Mouse (Mus musculus): ENCODE measurements around the gene 1190005I06Rik. TPM values are rescaled to one million over a fixed set of nuclear protein-coding genes. Genes with fewer than 3 reads are reported as not detected.

The 1190005I06Rik gene
- polyA plus RNA-seq, 1 experiment from 2014 or later = 2.3 TPM

DNA sequence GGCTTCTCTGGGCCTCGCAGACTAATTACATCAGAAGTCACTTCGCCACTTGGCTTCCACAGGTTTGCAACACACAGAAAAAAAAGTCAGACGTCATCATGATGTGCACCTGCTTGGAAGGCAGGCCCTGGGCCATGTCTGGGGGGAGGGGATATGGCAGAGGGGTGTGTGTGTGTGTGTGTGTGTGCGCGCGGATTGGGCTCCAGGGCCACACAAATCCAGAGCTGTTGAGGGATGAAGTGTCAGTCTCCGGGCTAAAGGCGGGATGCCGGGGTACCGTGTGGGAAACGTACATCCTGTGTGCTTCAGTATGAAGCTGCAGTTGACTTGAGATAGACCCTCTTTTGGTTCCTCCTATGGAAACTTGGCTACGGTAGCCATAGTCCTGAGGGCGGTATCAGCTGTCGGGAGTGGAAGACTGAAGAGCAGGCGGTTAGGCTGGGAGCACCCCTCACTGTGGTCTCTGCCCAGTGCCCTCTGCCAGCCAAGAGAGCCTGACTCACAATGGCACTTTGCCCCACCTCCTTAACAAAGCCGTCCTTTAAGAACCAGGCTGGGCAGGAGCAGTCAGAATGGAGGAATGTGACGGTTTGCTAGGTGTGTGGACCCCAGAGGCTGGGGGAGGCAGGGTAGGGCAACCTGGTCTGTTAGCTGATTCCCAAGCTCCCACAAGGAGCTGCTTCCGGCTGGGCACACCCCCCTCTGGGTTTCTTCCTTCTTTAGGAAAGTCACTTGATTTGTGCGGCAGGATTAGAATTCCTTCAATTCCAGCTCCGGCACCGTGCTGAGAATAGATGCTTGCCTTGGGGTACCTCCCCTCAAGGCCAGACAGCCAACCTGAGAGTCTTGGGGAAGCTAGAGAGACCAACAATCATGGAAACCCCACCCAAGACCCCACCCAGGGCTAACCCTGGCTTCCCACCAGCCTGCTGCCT lies 15.7 kb downstream of the 1190005I06Rik start:
- Histone ChIP-seq H3K36me3 (ENCODE audit: control insufficient read depth, insufficient read depth, low read length) (no peaks in the 10 kb centered on the region), H3K4me1 (replicated peaks; ENCODE audit: control insufficient read depth, insufficient read depth, low read length) (peaks cover 9% of the 10 kb centered on the region; the same call in 1 of the 2 replicates), H3K27ac (ENCODE audit: low read depth, low read length) (no peak overlapping the region), H3K4me2 (ENCODE audit: low read depth, low read length, severe bottlenecking) (no peak overlapping the region), H3K27me3 (ENCODE audit: control insufficient read depth, insufficient read depth, low read length) (peaks cover 23% of the 10 kb centered on the region), H3K9ac (ENCODE audit: low read length) (no peak overlapping the region), H3K9me3 (ENCODE audit: control insufficient read depth, low read length) (no peaks in the 10 kb centered on the region), H3K4me3 (ENCODE audit: low read depth, low read length) (no peak overlapping the region)
- ATAC-seq (replicated peaks; ENCODE audit: low FRiP score) (no peak), DNase-seq (ENCODE audit: low spot score) (no peak)
- 73% methylated on average over 21 of the region's 21 CpGs for WGBS

DNA sequence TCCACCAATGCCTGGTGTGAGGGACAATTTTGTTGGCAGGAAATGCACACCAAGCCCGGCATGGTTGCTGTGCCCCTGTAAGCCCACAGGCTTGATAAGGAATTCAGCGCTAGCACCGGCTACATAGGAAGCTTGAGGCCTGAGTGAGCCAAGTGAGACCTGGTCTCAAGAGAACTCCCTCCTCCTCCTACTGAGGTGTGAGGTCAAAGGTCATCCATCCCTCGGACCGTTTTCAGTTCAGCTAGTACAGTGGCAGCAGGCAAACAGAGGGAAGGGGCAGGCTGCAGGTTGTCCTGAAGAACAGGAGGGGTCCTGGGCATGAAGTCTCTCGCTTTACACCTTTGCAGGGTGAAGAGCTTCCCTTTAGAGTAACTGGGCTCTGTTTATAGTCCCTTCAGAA lies 16.6 kb downstream of the 1190005I06Rik start:
- Histone ChIP-seq H3K36me3 (ENCODE audit: control insufficient read depth, insufficient read depth, low read length) (no peaks in the 10 kb centered on the region), H3K27ac (ENCODE audit: low read depth, low read length) (no peak overlapping the region), H3K4me3 (ENCODE audit: low read depth, low read length) (no peak overlapping the region), H3K9ac (ENCODE audit: low read length) (no peak overlapping the region), H3K27me3 (ENCODE audit: control insufficient read depth, insufficient read depth, low read length) (peaks cover 23% of the 10 kb centered on the region), H3K4me1 (replicated peaks; ENCODE audit: control insufficient read depth, insufficient read depth, low read length) (peaks cover 9% of the 10 kb centered on the region; the same call in 1 of the 2 replicates), H3K9me3 (ENCODE audit: control insufficient read depth, low read length) (no peaks in the 10 kb centered on the region), H3K4me2 (ENCODE audit: low read depth, low read length, severe bottlenecking) (no peak overlapping the region)
- DNase-seq (ENCODE audit: low spot score) = no peak
- ATAC-seq (replicated peaks; ENCODE audit: low FRiP score) = no peak
- 53% methylated on average over 6 of the region's 6 CpGs for WGBS

DNA sequence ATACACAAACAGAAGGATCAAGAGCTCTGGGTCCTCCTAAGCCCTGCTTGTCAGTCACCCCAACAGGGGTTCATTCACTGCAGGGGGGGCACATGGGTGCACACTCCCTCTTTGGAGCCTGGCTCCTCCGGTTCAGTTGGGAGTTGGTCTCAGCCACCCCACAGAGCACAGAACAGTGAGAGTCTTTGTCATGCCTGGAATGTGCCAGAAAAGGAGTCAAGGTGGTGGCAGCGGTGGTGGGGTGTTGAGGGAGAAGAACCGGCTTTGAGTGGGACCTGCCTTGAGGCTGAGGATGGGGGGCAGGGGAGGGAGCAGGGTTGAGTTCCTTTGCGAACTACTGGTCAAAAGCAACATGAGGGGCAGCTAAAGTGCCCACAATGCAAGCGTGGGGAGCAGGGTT lies 17.4 kb downstream of the 1190005I06Rik start:
- peaks cover 9% of the 10 kb centered on the region; the same call in 1 of the 2 replicates for H3K4me1 ChIP-seq (replicated peaks; ENCODE audit: control insufficient read depth, insufficient read depth, low read length)
- DNase-seq (ENCODE audit: low spot score) (no peak), ATAC-seq (replicated peaks; ENCODE audit: low FRiP score) (no peak)
- H3K9ac ChIP-seq (ENCODE audit: low read length) = no peak overlapping the region
- H3K9me3 ChIP-seq (ENCODE audit: control insufficient read depth, low read length) = no peaks in the 10 kb centered on the region
- 33% methylated on average over 5 of the region's 5 CpGs for WGBS
- H3K36me3 ChIP-seq (ENCODE audit: control insufficient read depth, insufficient read depth, low read length) = no peaks in the 10 kb centered on the region
- no peak overlapping the region for H3K4me2 ChIP-seq (ENCODE audit: low read depth, low read length, severe bottlenecking)
- H3K27ac ChIP-seq (ENCODE audit: low read depth, low read length) = no peak overlapping the region
- no peak overlapping the region for H3K4me3 ChIP-seq (ENCODE audit: low read depth, low read length)
- H3K27me3 ChIP-seq (ENCODE audit: control insufficient read depth, insufficient read depth, low read length) = peaks cover 20% of the 10 kb centered on the region

DNA sequence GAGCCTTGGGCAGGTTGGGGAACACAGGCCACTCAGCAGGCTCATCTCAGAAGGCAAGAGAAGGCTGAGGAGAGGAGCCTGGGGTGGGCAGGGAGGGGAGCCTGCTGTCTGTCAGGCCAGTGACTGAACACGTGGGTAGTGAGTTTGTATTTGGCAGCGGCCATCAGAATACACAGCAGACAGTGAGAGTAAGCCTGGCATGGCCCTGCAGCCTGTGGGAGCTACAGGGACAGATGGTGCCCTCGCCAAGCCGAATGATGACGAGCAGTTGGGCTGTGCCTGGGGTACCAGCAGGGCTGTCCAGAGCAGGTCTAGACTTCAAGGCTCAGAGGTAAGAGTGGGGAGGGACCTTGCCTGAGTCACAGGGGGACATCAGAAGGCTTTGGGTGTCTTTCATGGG lies 20.1 kb downstream of the 1190005I06Rik start:
- Histone ChIP-seq H3K9ac (ENCODE audit: low read length) (no peak overlapping the region), H3K36me3 (ENCODE audit: control insufficient read depth, insufficient read depth, low read length) (no peaks in the 10 kb centered on the region), H3K4me1 (replicated peaks; ENCODE audit: control insufficient read depth, insufficient read depth, low read length) (no peaks in the 10 kb centered on the region), H3K9me3 (ENCODE audit: control insufficient read depth, low read length) (no peaks in the 10 kb centered on the region), H3K4me3 (ENCODE audit: low read depth, low read length) (no peak overlapping the region), H3K27me3 (ENCODE audit: control insufficient read depth, insufficient read depth, low read length) (no peaks in the 10 kb centered on the region), H3K27ac (ENCODE audit: low read depth, low read length) (no peak overlapping the region), H3K4me2 (ENCODE audit: low read depth, low read length, severe bottlenecking) (no peak overlapping the region)
- no peak for ATAC-seq (replicated peaks; ENCODE audit: low FRiP score)
- WGBS = 84% methylated on average over 5 of the region's 5 CpGs
- no peak for DNase-seq (ENCODE audit: low spot score)

DNA sequence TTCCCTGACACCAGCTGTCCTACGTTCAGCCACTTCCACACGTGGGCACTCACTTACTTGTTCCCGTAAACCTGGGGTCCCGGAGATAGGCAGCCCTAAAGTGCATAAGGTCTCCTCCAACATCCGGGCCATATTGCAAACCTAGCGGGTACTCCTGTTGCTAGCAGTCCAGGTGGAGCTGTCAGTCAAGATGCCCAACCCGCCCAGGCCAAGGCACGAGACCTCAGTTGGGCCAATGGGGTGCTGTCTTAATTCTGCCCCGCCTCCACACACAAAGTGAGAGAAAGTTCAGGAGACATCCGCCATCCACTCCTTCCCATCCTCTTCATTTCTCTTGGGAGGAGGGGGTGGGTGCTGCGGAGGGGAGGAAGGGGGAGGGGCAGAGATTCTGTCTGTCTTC lies 21.0 kb downstream of the 1190005I06Rik start:
- H3K4me1 ChIP-seq (replicated peaks; ENCODE audit: control insufficient read depth, insufficient read depth, low read length) = no peaks in the 10 kb centered on the region
- no peak overlapping the region for H3K4me3 ChIP-seq (ENCODE audit: low read depth, low read length)
- H3K36me3 ChIP-seq (ENCODE audit: control insufficient read depth, insufficient read depth, low read length) = no peaks in the 10 kb centered on the region
- H3K27ac ChIP-seq (ENCODE audit: low read depth, low read length) = no peak overlapping the region
- H3K9ac ChIP-seq (ENCODE audit: low read length) = no peak overlapping the region
- no peak overlapping the region for H3K4me2 ChIP-seq (ENCODE audit: low read depth, low read length, severe bottlenecking)
- H3K9me3 ChIP-seq (ENCODE audit: control insufficient read depth, low read length) = no peaks in the 10 kb centered on the region
- WGBS = 66% methylated on average over 11 of the region's 11 CpGs
- DNase-seq (ENCODE audit: low spot score) (no peak), ATAC-seq (replicated peaks; ENCODE audit: low FRiP score) (no peak)
- H3K27me3 ChIP-seq (ENCODE audit: control insufficient read depth, insufficient read depth, low read length) = no peaks in the 10 kb centered on the region

DNA sequence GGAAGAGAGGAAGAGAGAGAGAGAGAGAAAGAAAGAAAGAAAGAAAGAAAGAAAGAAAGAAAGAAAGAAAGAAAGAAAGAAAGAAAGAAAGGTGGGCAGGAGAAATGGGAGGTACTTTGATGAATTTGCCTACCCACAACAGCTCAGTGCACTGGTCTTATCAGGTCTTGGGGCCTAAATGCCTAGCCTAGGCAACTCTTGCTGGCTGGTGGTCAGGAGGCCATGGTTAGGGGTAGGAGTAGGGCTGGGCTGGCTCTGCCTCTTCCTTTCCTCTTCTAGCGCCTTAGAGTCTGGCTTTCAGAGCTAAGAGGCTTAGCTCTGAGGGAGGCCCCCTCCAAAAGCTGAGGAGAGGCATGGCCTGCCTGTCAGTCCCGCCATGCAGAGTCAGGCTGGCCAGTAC lies 23.8 kb downstream of the 1190005I06Rik start:
- no peak overlapping the region for H3K4me2 ChIP-seq (ENCODE audit: low read depth, low read length, severe bottlenecking)
- H3K4me1 ChIP-seq (replicated peaks; ENCODE audit: control insufficient read depth, insufficient read depth, low read length) = peaks cover 2% of the 10 kb centered on the region; the same call in 1 of the 2 replicates
- no peak for ATAC-seq (replicated peaks; ENCODE audit: low FRiP score)
- DNase-seq (ENCODE audit: low spot score) = no peak
- H3K4me3 ChIP-seq (ENCODE audit: low read depth, low read length) = no peak overlapping the region
- 11% methylated on average over 2 of the region's 2 CpGs for WGBS
- no peak overlapping the region for H3K27ac ChIP-seq (ENCODE audit: low read depth, low read length)
- H3K36me3 ChIP-seq (ENCODE audit: control insufficient read depth, insufficient read depth, low read length) = no peaks in the 10 kb centered on the region
- H3K27me3 ChIP-seq (ENCODE audit: control insufficient read depth, insufficient read depth, low read length) = no peaks in the 10 kb centered on the region
- no peak overlapping the region for H3K9ac ChIP-seq (ENCODE audit: low read length)
- no peaks in the 10 kb centered on the region for H3K9me3 ChIP-seq (ENCODE audit: control insufficient read depth, low read length)

DNA sequence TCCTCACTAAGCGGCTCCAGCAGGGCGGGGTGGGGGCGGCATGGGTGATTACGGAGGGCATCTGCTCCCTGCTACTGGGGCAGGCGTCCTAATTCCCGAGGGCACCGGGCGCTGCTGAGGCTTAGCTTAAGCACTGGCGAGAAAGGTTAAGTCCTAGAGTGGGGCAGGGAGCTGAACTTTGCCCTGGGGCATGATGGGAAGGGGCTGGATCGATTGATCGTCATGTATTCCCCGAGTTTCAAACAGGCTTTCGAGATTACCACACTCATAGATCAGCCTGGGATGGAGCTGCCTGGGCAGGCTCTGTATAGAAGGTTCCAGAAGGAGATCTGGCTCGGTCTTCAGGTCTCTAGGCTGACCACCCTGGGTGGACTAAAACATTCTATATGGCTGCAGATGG lies 25.3 kb downstream of the 1190005I06Rik start:
- no peaks in the 10 kb centered on the region for H3K9me3 ChIP-seq (ENCODE audit: control insufficient read depth, low read length)
- H3K4me1 ChIP-seq (replicated peaks; ENCODE audit: control insufficient read depth, insufficient read depth, low read length) = peaks cover 3% of the 10 kb centered on the region; the same call in 1 of the 2 replicates
- no peak overlapping the region for H3K4me2 ChIP-seq (ENCODE audit: low read depth, low read length, severe bottlenecking)
- no peak for ATAC-seq (replicated peaks; ENCODE audit: low FRiP score)
- no peak for DNase-seq (ENCODE audit: low spot score)
- no peak overlapping the region for H3K4me3 ChIP-seq (ENCODE audit: low read depth, low read length)
- H3K9ac ChIP-seq (ENCODE audit: low read length) = no peak overlapping the region
- WGBS = 68% methylated on average over 14 of the region's 14 CpGs
- H3K36me3 ChIP-seq (ENCODE audit: control insufficient read depth, insufficient read depth, low read length) = no peaks in the 10 kb centered on the region
- H3K27me3 ChIP-seq (ENCODE audit: control insufficient read depth, insufficient read depth, low read length) = no peaks in the 10 kb centered on the region
- H3K27ac ChIP-seq (ENCODE audit: low read depth, low read length) = no peak overlapping the region

DNA sequence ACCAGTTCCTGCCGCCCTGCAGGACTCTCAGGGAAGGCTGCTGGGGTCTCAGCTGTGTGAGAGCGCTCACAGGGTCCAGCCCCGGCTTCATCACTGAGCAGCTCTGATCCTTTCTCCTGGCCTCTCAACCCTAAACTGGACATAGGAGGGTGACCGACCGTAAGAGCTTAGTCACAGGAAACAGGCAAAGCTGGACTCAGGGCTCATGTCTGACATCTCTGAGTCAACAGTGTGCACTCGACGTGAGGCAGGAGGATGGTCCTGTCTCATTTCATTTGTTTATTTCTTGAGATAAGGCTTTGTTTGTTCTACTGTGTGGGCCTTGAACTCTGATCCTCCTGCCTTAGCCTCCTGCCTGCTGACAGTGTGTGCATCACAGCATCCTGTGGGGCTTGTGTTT lies 27.0 kb downstream of the 1190005I06Rik start:
- Histone ChIP-seq H3K27ac (ENCODE audit: low read depth, low read length) (no peak overlapping the region), H3K4me3 (ENCODE audit: low read depth, low read length) (no peak overlapping the region), H3K36me3 (ENCODE audit: control insufficient read depth, insufficient read depth, low read length) (no peaks in the 10 kb centered on the region), H3K4me2 (ENCODE audit: low read depth, low read length, severe bottlenecking) (no peak overlapping the region), H3K4me1 (replicated peaks; ENCODE audit: control insufficient read depth, insufficient read depth, low read length) (peaks cover 8% of the 10 kb centered on the region; the same call in 1 of the 2 replicates), H3K27me3 (ENCODE audit: control insufficient read depth, insufficient read depth, low read length) (no peaks in the 10 kb centered on the region), H3K9ac (ENCODE audit: low read length) (no peak overlapping the region), H3K9me3 (ENCODE audit: control insufficient read depth, low read length) (no peaks in the 10 kb centered on the region)
- DNase-seq (ENCODE audit: low spot score) (no peak), ATAC-seq (replicated peaks; ENCODE audit: low FRiP score) (no peak)
- 55% methylated on average over 7 of the region's 7 CpGs for WGBS
